Mouse (Mus musculus) heart, postnatal 36 days (tissue): ENCODE measurements around the gene Xrn2. TPM values are rescaled to one million over a fixed set of nuclear protein-coding genes. Genes with fewer than 3 reads are reported as not detected.

Source experiments
- DNase-seq, 2 experiments: peaks; one replicate each; pipeline ENCODE4 v3.0.0; 2021 to 2022
- intact Hi-C: fragments of 180-260 bp; cut with DNase I; formaldehyde crosslinking; loops from one replicate; pipeline ENCODE4 v1.15.1; 2025
- total RNA-seq, 2 experiments: library from RNA; stranded (reverse); gene quantifications; 2 replicates each; pipeline ENCODE4 v1.2.3; 2021

The Xrn2 gene
- total RNA-seq, 2 experiments from 2014 or later: 29.3 to 32.3 TPM

DNA sequence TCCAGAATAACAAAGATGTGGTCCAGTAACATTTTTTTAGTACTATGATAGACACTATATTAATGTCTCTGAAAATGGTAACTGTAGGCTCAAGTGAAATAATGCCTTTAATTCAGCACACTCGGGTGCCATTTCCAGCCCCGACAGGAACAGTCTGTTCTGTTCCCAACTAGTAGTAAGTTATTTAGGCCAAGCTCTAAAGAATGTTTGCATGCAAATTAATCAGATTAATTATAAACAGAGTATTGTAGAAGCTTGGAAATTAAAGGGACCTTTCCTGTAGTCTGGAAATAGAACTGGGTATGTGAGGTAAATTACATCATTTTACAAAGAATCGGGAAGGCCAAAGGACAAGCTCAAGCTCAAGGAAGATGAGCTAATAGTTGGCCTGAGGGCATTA is 34.3 kb downstream of the Xrn2 start:
- intact Hi-C loops: no loop called here
- no peak for DNase-seq

DNA sequence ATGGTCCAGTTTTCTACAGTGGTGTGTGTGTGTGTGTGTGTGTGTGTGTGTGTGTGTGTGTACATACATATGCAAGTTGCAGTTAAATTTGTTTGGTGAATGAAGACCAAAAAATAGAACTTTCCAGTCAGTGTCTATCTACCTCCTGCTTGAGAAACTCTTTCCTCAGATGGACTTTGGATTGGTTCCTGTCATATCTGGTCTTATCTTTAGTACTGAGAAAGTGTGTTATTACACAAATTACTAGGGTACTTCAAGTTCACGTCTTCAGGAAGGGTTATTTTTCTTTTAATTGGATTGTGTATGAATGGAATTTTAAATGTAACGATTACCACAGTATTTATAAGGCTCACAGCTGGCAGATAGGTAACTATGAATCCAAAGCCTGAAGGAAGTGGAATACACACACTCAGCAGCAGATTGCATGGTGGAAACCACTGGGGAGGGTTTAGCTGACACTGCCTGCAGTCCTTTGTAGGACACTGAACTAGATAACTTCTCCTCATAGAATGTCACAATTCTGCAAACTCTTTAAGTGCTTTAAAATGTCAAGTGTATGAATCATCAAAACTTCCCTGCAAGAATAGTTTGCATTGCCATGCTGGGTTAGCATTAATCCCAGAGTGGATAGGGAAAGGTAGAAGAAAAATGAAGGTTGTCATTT is 40.6 kb downstream of the Xrn2 start:
- intact Hi-C loops: no loop called here
- DNase-seq: no peak

DNA sequence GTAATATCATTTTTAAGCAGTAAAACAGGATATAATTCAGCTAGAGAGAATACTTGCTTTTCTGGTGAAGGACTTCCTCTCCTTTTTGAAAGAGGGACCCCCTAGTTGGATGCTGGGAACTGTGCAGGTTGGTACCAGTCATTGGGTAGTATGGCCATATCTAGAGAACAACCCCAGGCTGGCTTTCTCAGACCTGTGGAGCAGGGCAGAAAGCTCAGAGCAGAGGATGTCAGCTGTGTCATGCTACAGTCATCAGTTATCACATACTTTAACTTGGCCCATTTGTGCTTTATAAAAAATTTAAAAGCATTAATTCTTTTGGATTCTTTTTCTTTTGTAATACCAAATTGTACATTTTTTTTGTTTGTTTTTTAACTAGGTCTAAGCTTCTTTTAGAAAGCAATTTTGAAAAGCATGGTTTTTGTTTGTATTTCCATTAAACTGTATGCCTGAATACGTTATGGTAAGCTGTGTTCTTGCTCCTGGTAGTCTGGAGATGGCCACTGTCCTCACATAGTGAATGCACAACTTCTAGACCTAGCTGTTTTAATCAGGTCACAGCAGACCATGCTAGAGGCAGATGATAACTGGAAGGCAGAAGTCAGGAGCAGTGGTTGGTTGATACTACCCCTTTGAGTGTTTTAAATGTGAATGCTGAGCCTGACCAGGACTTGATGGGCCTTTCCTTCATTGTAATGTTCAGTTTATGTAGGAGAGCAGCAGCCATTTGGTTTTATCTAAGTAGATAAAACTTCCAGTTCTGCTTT is 54.9 kb downstream of the Xrn2 start:
- DNase-seq: no peak
- intact Hi-C loops: no loop called here

DNA sequence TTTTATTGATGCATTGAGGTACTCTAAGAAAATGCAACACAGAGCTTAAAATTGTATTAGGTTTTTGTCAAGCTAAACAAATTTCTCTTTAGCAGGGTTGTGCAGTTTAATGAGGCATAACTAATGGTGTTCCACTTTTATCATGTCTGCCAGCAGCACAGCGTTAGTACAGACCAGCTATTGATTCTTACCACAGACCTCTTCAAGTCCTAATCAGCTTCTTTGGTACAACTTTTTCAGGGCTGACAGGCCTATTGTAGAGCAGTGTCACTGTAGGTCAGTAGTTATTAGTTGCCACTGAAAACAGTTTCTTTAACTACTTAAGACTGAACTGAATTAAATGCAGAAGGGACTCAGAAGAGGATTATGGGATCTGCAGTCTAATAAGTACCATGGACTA is 56.3 kb downstream of the Xrn2 start:
- intact Hi-C loops: no loop called here

DNA sequence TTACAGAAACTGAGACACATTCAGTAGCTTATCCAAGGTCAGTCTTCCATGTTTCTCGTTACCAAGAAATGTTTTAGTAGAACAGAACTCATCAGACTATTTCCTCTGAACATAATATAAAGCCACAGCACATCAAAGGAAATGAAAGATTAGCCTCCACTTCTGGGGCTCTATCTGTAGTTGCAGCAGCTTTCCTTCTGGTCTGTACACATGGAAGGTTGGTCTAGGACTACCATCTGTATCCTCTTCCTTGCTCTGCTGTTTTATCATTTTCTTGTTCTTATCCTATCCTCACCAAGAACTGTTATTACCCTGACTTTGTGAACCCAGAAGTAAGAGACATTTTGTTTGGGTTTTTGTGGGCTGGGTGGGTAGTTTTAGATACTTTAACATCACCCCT is 57.5 kb downstream of the Xrn2 start:
- intact Hi-C loops: no loop called here
- no peak for DNase-seq

More for the DNA sequence above, 56.3 kb downstream of the Xrn2 start:
- DNase-seq: no peak

DNA sequence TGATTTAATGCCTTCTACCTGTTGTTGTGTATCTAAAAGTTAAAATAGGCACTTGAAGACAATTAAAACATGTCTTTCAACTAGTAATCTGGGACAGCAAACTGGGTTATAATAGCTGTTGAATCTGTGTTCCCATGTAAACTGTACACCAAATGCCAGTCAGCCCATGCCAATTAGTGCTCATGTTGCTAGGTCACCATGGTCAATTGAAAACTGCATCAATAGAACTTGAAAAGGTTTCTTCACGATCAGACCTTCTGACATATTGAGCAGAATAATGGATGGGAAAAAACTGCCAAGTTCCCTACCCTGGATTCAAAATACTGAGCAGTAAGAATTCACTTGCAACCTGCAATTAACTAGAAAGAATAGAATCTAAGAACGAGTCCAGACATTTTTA is 61.2 kb downstream of the Xrn2 start:
- no peak for DNase-seq
- intact Hi-C loops: no loop called here

DNA sequence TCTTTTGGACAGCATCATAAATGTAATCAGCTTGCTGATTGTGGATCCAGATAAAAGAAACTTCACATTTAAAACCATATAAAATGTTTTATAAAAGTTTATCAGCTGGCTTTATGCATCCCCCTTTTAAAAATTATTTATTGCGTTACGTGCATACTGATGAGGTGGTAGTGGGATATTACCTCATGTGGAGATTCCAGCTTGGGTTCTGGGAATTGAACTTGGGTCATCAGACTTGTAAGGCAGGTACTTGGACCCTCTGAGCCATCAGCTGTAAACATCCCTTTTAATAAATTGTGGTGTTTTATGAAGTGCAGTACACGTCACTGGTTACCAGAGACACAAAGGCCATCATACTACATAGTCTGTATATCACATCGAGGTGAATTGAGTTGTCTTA is 61.6 kb downstream of the Xrn2 start:
- intact Hi-C loops: no loop called here
- no peak for DNase-seq

DNA sequence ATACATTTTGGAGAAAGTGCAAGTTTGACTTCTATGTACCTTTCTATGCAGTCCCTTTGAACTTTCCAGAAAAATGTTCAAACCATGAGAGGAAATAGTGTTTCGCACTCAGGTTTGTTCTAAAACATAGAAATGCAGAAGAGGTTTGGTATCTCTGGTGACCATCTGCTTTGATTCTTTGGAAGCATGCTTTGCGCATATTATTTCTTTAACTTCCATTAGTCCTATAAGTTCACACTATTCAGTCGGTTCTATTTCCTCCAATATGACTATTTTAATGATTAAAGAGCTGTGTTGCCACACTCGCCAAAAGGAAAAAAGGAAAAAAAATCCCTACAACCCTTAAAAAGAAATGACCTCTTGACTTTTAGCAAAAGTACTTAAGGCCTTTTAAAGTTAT is 69.6 kb downstream of the Xrn2 start:
- no peak for DNase-seq
- intact Hi-C loops: loop anchor here (2.0 to 10.0 kb wide), 3 partner anchors 104 to 952 kb away; no protein-coding TSS in a partner anchor

DNA sequence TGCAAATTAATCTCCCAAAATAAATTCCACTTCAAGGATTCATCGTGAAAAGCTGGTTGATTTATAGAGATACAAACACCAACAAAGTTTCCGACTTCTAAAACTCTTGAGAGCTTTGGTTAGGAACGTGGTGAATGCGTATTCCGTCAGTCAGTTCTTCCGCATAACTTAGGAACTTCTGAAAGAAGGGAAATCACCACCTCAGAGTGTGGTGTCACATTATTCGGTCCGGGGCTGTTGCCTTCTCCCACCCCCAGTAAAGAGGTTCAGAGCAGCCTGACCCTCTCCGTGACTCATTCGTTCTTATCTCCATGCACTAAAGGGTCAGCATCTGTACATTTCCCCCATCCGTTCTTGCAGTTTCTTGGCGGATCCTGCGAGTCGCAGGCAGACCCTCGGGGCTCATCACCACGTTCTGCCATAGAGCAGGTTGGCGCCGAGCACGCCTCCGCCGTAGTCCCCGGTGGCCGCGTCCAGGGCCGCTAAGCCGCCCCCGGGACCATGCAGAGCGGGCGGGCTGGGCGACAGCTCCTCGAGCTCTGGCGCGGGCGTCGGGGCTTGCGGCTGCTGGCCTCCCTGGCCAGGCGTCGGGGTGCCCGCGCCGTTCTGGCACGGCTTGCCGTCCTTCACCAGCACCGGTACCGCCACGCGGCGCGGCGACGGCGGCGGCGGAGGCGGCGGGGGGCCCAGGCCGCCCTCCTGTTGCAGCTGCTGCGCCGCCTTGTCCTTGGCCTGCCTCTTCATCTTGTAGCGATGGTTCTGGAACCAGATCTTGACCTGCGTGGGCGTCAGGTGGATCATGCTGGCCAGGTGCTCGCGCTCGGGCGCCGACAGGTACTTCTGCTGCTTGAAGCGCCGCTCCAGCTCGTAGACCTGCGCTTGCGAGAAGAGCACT is 70.9 kb downstream of the Xrn2 start:
- peak; percentile 16 to 52 for DNase-seq
- intact Hi-C loops: loop anchor here (2.0 to 10.0 kb wide), 3 partner anchors 103 to 951 kb away; no protein-coding TSS in a partner anchor

DNA sequence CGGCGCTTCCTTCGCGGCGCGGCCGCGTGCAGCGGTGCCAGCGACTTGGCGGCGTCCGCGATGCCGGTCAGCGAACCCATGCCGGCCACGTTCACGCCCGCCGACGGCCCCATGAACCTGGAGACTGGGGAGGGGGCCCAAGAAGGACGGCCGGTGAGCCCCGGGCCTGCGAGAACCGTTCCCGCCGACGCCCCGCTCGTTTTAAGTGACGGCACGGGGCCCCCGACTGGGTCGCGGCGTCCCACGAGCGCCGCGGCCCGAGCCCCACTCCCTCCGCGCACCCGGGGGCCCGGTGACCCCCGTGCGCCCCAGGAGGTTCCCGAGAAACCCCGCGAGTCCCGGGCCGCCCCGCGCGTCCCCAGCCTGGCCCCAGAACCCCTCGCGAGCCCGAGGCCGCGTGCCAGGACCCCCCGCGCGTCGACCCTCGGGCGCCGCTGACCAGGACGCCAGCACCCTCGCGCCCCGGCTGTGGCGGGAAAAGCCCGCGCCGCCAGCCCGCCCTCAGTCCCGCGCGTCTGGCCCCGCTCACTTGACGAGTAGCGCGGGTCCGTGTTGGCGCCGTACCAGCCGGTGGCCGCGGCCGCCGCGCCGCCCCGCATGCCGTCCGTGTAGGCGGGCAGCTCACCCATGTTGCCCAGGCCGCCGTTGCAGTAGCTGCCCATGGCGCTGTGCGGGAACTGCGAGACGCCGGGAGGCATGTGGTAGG is 71.7 kb downstream of the Xrn2 start:
- intact Hi-C loops: loop anchor here (5.0 to 10.0 kb wide), 3 partner anchors 252 to 950 kb away; partner anchors contain the start of gene Insm1
- peak in 1 of 2 experiments; percentile 8 for DNase-seq

DNA sequence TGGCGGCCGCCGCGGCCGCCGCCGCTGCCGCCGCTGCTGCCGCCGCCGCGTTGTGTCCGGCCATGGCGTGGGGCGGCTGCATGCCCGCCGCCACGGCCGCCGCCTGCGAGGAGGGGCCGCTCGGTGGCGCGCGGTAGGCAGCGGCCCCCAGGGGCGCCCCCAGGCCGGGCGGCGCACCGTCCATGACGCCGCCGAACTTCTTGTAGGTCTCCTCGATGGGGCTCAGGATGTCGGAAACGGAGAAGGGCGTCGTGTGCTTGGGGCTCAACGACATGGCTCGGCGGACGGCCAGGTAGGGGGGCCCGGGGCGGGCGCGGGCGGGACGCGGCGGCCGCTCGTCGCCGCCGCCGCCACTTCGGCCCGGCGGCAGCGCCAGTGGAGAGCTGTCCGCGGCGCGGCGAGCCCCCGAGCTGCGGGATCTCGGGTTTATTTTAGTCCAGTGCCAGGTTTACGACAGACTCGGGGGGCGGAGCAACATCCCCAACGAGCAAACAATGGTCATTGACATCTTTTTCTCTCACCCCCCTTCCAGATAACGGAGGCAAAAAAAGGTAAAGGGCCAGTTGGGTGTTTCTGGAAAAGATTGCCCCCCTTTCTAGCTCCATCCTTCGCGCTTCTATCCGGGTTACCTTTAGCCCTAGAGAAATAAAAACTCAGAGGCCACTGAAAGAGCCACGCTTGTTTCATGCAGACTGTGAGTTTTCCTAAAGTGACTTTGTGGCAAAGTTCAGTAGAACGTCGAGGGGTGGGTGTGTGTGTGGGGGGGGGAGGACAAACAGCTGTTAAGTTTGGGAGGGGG is 72.5 kb downstream of the Xrn2 start, which contains the start of gene Nkx2-4:
TSS of gene Nkx2-4 (minus strand) at position 374 of the 799 bp plus-strand sequence.
- DNase-seq: peak; percentile 6 to 9
- intact Hi-C loops: loop anchor here (5.0 to 10.0 kb wide), 2 partner anchors 863 to 950 kb away; partner anchors contain the start of gene Insm1

DNA sequence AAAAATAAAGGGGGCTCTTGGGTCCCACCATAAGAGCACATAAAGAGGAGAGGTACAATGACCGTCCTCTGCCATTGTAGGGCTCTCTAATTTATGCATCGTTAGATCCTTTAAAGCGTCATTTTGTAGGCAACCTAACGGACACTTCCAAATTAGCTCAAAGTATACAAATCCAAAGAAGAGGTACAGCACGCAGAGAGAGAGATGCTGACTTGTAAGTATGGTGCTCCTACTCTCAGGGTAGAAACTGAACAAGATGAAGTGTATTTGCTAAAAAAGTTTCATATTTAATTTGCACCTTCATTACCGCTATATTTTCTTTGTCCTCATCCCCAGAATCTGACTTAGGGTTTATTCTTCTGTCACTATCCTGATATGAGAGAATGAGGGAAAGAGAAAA is 73.1 kb downstream of the Xrn2 start:
- intact Hi-C loops: loop anchor here (5.0 to 10.0 kb wide), 2 partner anchors 864 to 949 kb away; partner anchors contain the start of gene Insm1
- no peak for DNase-seq

DNA sequence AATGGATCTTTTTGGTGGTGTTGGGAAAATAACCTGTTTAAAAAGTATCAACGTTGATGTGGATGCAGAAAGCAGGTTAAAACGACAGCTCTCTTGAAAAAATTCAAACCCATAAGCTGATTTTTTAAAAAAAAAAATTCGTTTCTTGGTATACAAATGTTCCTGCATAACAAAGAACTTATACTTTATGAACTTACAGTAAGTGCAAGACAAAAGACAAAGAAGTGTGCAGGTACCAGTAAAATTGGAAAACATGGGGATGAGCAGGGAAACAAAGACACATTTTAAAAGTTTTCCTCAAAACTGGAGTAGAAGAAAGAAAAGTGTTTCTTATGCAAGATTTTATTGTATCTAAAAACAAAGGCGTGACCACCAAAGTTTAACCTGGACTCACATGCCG is 73.6 kb downstream of the Xrn2 start:
- DNase-seq: no peak
- intact Hi-C loops: loop anchor here (5.0 to 10.0 kb wide), 2 partner anchors 864 to 948 kb away; partner anchors contain the start of gene Insm1

DNA sequence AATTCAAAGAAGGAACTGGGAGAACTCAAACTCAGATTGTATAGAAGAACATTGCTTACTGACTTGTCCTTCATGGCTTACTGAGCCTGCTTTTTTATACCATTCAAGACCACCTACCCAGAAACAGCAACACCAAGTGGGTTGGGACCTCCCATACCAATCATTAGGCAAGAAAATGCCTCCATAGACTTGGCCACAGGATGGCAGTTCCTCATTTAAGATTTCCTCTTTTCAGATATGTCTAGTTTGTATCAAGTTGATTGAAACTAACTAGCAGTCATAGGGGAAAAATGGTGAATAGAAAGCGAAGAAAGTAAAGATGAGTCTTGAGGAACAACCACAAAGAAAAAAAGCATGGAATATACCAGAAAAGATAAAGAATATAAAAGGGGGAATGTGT is 106.9 kb downstream of the Xrn2 start:
- intact Hi-C loops: no loop called here

DNA sequence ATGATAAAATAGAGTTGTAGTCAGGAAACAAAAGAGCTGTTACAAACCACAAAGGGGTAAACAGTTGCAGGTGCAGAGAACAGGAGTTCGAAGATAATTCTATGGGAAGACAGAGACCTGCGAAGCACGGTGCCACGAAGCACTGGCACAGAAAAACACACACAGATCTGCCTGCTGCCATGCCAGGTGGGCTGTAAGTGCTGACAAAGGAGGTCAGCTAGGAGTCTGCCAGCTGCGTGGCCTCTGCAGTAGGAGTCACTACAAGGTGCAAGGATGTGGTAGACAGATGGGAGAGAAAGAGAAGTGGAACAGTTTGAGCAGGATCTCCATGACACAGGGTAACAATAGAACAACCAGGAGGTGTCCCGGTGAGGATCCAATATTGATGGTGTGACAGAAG is 114.6 kb downstream of the Xrn2 start:
- DNase-seq: no peak
- intact Hi-C loops: no loop called here

More for the DNA sequence above, 106.9 kb downstream of the Xrn2 start:
- no peak for DNase-seq
